Mouse (Mus musculus) heart, embryonic 10.5 days (tissue): ENCODE data around the gene Cadm3. TPM values are rescaled to one million over a fixed set of nuclear protein-coding genes. Genes with fewer than 3 reads are reported as not detected.
A peak's percentile ranks its signal among the peaks of the same experiment; 100 is the strongest.

Experiments
- DNase-seq: peaks from one replicate; pipeline ENCODE4 v3.0.0-alpha.2; 2017; ENCODE audit warnings: low spot score
- H3K27ac ChIP-seq: fragments of 300-500 bp; sonication (generic); 2 replicates; pipeline ENCODE4 v1.5.1; 2016; ENCODE audit warnings: mild to moderate bottlenecking
- H3K27me3 ChIP-seq: fragments of 300-500 bp; sonication (generic); 2 replicates; pipeline ENCODE4 v1.6.1; 2016; ENCODE audit warnings: mild to moderate bottlenecking; ENCODE audit not compliant: poor library complexity, insufficient read depth, severe bottlenecking
- H3K36me3 ChIP-seq: fragments of 300-500 bp; sonication (generic); 2 replicates; pipeline ENCODE4 v1.6.1; 2016; ENCODE audit warnings: mild to moderate bottlenecking, moderate library complexity
- H3K4me1 ChIP-seq: fragments of 300-500 bp; sonication (generic); 2 replicates; pipeline ENCODE4 v1.6.1; 2016; ENCODE audit warnings: mild to moderate bottlenecking
- H3K4me3 ChIP-seq: fragments of 300-500 bp; sonication (generic); 2 replicates; pipeline ENCODE4 v1.5.1; 2016; ENCODE audit warnings: mild to moderate bottlenecking, moderate library complexity
- H3K9me3 ChIP-seq: fragments of 300-500 bp; sonication (generic); 2 replicates; pipeline ENCODE4 v1.6.1; 2016; ENCODE audit warnings: mild to moderate bottlenecking, moderate library complexity
- WGBS: fragments of 180-500 bp; shearing (Covaris S2); methylation state at CpG from one replicate; pipeline ENCODE4 v1.1.7; 2016; 5-methylcytosine and 5-hydroxymethylcytosine counted together
- polyA plus RNA-seq: library from polyadenylated mRNA; unstranded; fragments of >200 nt; fragmentation: Nextera tagmentation; extraction: Ambion mirVana; gene quantifications from 2 replicates; pipeline ENCODE4 v1.2.1, GENCODE M21; 2016

The Cadm3 gene
- polyA plus RNA-seq, 1 experiment from 2014 or later: 1.2 TPM

- Histone ChIP-seq H3K36me3 (no peaks in the 10 kb centered on the region), H3K4me1 (peaks cover 29% of the 10 kb centered on the region), H3K27me3 (no peaks in the 10 kb centered on the region), H3K27ac (peak overlapping the region; percentile 50), H3K4me3 (peak overlapping the region; percentile 56), H3K9me3 (no peaks in the 10 kb centered on the region)
- DNase-seq: peak; percentile 87
- WGBS: 3% methylated on average over 6 of the region's 6 CpGs
Observed at GRCm38 (mm10) chr1:173349946-173350345, 17.5 kb downstream of the Cadm3 start.

GRCm38 (mm10) chr1:173349192-173349591 is 18.3 kb downstream of the Cadm3 start:
- no peak for DNase-seq
- no peak overlapping the region for H3K4me3 ChIP-seq
- no peaks in the 10 kb centered on the region for H3K27me3 ChIP-seq
- H3K36me3 ChIP-seq: no peaks in the 10 kb centered on the region
- H3K27ac ChIP-seq: peak overlapping the region; percentile 67; the same call in 1 of the 2 replicates
- no peaks in the 10 kb centered on the region for H3K9me3 ChIP-seq
- 61% methylated on average over 5 of the region's 5 CpGs for WGBS
- H3K4me1 ChIP-seq: peaks cover 29% of the 10 kb centered on the region

GRCm38 (mm10) chr1:173348527-173348926 is 19.0 kb downstream of the Cadm3 start:
- no peak for DNase-seq
- WGBS: 12% methylated on average over 1 of the region's 1 CpGs
- H3K36me3 ChIP-seq: no peaks in the 10 kb centered on the region
- no peaks in the 10 kb centered on the region for H3K27me3 ChIP-seq
- H3K9me3 ChIP-seq: no peaks in the 10 kb centered on the region
- peaks cover 29% of the 10 kb centered on the region for H3K4me1 ChIP-seq
- H3K27ac ChIP-seq: peak overlapping the region; percentile 67; the same call in 1 of the 2 replicates
- H3K4me3 ChIP-seq: 0 out of 2 replicates have a peak overlapping the region, but pooled peaks have one; percentile 18

- Histone ChIP-seq H3K27me3 (no peaks in the 10 kb centered on the region), H3K36me3 (no peaks in the 10 kb centered on the region), H3K27ac (no peak overlapping the region), H3K4me3 (no peak overlapping the region), H3K4me1 (peaks cover 20% of the 10 kb centered on the region), H3K9me3 (no peaks in the 10 kb centered on the region)
- DNase-seq: no peak
- 87% methylated on average over 4 of the region's 4 CpGs for WGBS
Observed at GRCm38 (mm10) chr1:173345112-173345511, 22.4 kb downstream of the Cadm3 start.

GRCm38 (mm10) chr1:173343934-173344333 is 23.6 kb downstream of the Cadm3 start:
- Histone ChIP-seq H3K9me3 (no peaks in the 10 kb centered on the region), H3K27ac (no peak overlapping the region), H3K36me3 (no peaks in the 10 kb centered on the region), H3K4me3 (no peak overlapping the region), H3K27me3 (no peaks in the 10 kb centered on the region), H3K4me1 (peaks cover 11% of the 10 kb centered on the region)
- WGBS: 78% methylated on average over 3 of the region's 3 CpGs
- no peak for DNase-seq

- 95% methylated on average over 1 of the region's 1 CpGs for WGBS
- H3K27me3 ChIP-seq: no peaks in the 10 kb centered on the region
- H3K4me3 ChIP-seq: no peak overlapping the region
- no peaks in the 10 kb centered on the region for H3K4me1 ChIP-seq
- no peaks in the 10 kb centered on the region for H3K36me3 ChIP-seq
- DNase-seq: no peak
- H3K9me3 ChIP-seq: no peaks in the 10 kb centered on the region
- H3K27ac ChIP-seq: no peak overlapping the region
Observed at GRCm38 (mm10) chr1:173342425-173342824, 25.1 kb downstream of the Cadm3 start.

- 3% methylated on average over 2 of the region's 2 CpGs for WGBS
- no peaks in the 10 kb centered on the region for H3K36me3 ChIP-seq
- H3K4me3 ChIP-seq: no peak overlapping the region
- DNase-seq: no peak
- peaks cover 14% of the 10 kb centered on the region; the same call in 1 of the 2 replicates for H3K4me1 ChIP-seq
- H3K9me3 ChIP-seq: no peaks in the 10 kb centered on the region
- no peaks in the 10 kb centered on the region for H3K27me3 ChIP-seq
- H3K27ac ChIP-seq: no peak overlapping the region
Observed at GRCm38 (mm10) chr1:173339543-173339942, 28.0 kb downstream of the Cadm3 start.

- no peak overlapping the region for H3K4me3 ChIP-seq
- no peaks in the 10 kb centered on the region for H3K9me3 ChIP-seq
- H3K27me3 ChIP-seq: no peaks in the 10 kb centered on the region
- WGBS: 91% methylated on average over 10 of the region's 10 CpGs
- H3K36me3 ChIP-seq: no peaks in the 10 kb centered on the region
- no peak overlapping the region for H3K27ac ChIP-seq
- no peak for DNase-seq
- peaks cover 34% of the 10 kb centered on the region for H3K4me1 ChIP-seq
Observed at GRCm38 (mm10) chr1:173337008-173337407, 30.5 kb downstream of the Cadm3 start.

- H3K9me3 ChIP-seq: no peaks in the 10 kb centered on the region
- H3K27ac ChIP-seq: 0 out of 2 replicates have a peak overlapping the region, but pooled peaks have one; percentile 56
- no peak overlapping the region for H3K4me3 ChIP-seq
- no peaks in the 10 kb centered on the region for H3K36me3 ChIP-seq
- peaks cover 34% of the 10 kb centered on the region for H3K4me1 ChIP-seq
- no peaks in the 10 kb centered on the region for H3K27me3 ChIP-seq
- 62% methylated on average over 11 of the region's 11 CpGs for WGBS
- no peak for DNase-seq
Observed at GRCm38 (mm10) chr1:173335903-173336302, 31.6 kb downstream of the Cadm3 start.

- Histone ChIP-seq H3K36me3 (no peaks in the 10 kb centered on the region), H3K27ac (peak within 1 kb of the TSS; percentile 56)
- WGBS: 35% methylated on average over 9 of the region's 9 CpGs
Observed at GRCm38 (mm10) chr1:173333312-173334253, 33.9 kb downstream of the Cadm3 start, which contains the start of gene Ackr1. TSS of gene Ackr1 (minus strand) at chr1:173333750.

GRCm38 (mm10) chr1:173332418-173332817 is 35.1 kb downstream of the Cadm3 start:
- Histone ChIP-seq H3K4me1 (peaks cover 46% of the 10 kb centered on the region), H3K4me3 (no peak overlapping the region), H3K9me3 (no peaks in the 10 kb centered on the region), H3K36me3 (no peaks in the 10 kb centered on the region), H3K27me3 (no peaks in the 10 kb centered on the region), H3K27ac (peak overlapping the region; percentile 53; the same call in 1 of the 2 replicates)
- WGBS: 87% methylated on average over 5 of the region's 5 CpGs
- no peak for DNase-seq

More at GRCm38 (mm10) chr1:173333312-173334253, 33.9 kb downstream of the Cadm3 start, which contains the start of gene Ackr1:
- H3K4me1 ChIP-seq: peaks cover 46% of the 10 kb centered on the region
- H3K27me3 ChIP-seq: no peaks in the 10 kb centered on the region
- no peak within 1 kb of the TSS for H3K4me3 ChIP-seq
- DNase-seq: peak; percentile 82
- H3K9me3 ChIP-seq: no peaks in the 10 kb centered on the region

- Histone ChIP-seq H3K36me3 (no peaks in the 10 kb centered on the region), H3K27me3 (no peaks in the 10 kb centered on the region), H3K27ac (0 out of 2 replicates have a peak overlapping the region, but pooled peaks have one; percentile 42), H3K9me3 (no peaks in the 10 kb centered on the region), H3K4me1 (peaks cover 34% of the 10 kb centered on the region), H3K4me3 (no peak overlapping the region)
- DNase-seq: no peak
- 70% methylated on average over 5 of the region's 5 CpGs for WGBS
Observed at GRCm38 (mm10) chr1:173329743-173330142, 37.8 kb downstream of the Cadm3 start.

GRCm38 (mm10) chr1:173329185-173329584 is 38.3 kb downstream of the Cadm3 start:
- WGBS: 6% methylated on average over 4 of the region's 4 CpGs
- peak overlapping the region; percentile 42; the same call in 1 of the 2 replicates for H3K27ac ChIP-seq

More at GRCm38 (mm10) chr1:173329185-173329584, 38.3 kb downstream of the Cadm3 start:
- DNase-seq: no peak
- H3K4me3 ChIP-seq: no peak overlapping the region
- no peaks in the 10 kb centered on the region for H3K27me3 ChIP-seq
- H3K36me3 ChIP-seq: no peaks in the 10 kb centered on the region
- H3K4me1 ChIP-seq: peaks cover 30% of the 10 kb centered on the region
- H3K9me3 ChIP-seq: no peaks in the 10 kb centered on the region
